Mouse (Mus musculus) spleen, adult 2 months (tissue): ENCODE measurements at regions not wholly inside any gene's neighbourhood (a gene's known extent, or its start where the extent isn't known, plus 50 kb on each side); places are given as distances from the start of the nearest gene placed in this dataset.

Source experiments
- CTCF ChIP-seq: fragments of 200-500 bp; IDR thresholded peaks from 2 replicates; pipeline ENCODE4 v1.5.1; 2011; ENCODE audit warnings: mild to moderate bottlenecking, inconsistent platforms; ENCODE audit not compliant: insufficient read depth, insufficient read length, insufficient replicate concordance; ENCODE audit errors: extremely low read depth
- POLR2A ChIP-seq: fragments of 200-500 bp; IDR thresholded peaks from 2 replicates; pipeline ENCODE4 v1.6.1; 2011; ENCODE audit warnings: low read depth, low read length, inconsistent platforms

DNA sequence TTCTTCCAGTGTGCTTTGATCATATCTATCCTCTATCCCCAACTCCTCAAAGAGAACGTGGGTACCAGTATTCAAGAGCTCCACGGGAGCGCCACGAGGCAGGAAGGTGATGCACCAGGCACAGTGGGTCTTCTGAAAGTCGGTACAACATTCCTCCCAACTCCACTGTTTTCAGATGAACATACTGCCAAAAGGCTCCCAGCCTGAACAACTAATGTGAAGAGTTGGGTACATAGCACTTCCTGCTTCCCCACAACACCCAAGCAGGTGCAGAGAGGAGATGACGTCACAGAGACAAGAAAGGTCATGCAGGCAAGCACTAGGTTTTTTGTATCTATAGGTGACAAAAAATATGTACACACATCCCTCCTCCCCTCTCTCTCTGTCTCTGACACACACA is 79.7 kb downstream of the Arl4c start:
- TF ChIP-seq CTCF (no peak), POLR2A (no peak)
